Mouse (Mus musculus) myocyte (in vitro differentiated cells): Measurements from ENCODE around the gene Polr2b. TPM values are rescaled to one million over a fixed set of nuclear protein-coding genes. Genes with fewer than 3 reads are reported as not detected.

Source experiments
- H3K27me3 ChIP-seq: one replicate; pipeline ENCODE4 v1.6.1; 2011; ENCODE audit not compliant: control insufficient read depth, insufficient read depth, insufficient read length
- H3K36me3 ChIP-seq: one replicate; pipeline ENCODE4 v1.6.1; 2011; ENCODE audit not compliant: control insufficient read depth, insufficient read depth
- H3K4me2 ChIP-seq: one replicate; pipeline ENCODE4 v1.6.1; 2011; ENCODE audit warnings: low read depth, control low read depth
- H3K4me3 ChIP-seq: one replicate; pipeline ENCODE4 v1.5.1; 2011; ENCODE audit warnings: mild to moderate bottlenecking, control low read depth, moderate library complexity
- H3K79me2 ChIP-seq: one replicate; pipeline ENCODE4 v1.6.1; 2011; ENCODE audit not compliant: control insufficient read depth, insufficient read depth
- H3ac ChIP-seq: one replicate; pipeline ENCODE4 v1.6.1; 2011; ENCODE audit not compliant: control insufficient read depth, insufficient read length
- CEBPB ChIP-seq: IDR thresholded peaks from 2 replicates; pipeline ENCODE4 v1.6.1; 2011; ENCODE audit warnings: mild to moderate bottlenecking, moderate library complexity; ENCODE audit not compliant: poor library complexity, insufficient read depth, severe bottlenecking
- E2F4 ChIP-seq: IDR thresholded peaks from one replicate; pipeline ENCODE4 v1.6.1; 2011; ENCODE audit warnings: mild to moderate bottlenecking, control low read depth, moderate library complexity; ENCODE audit not compliant: insufficient read depth
- MAX ChIP-seq: IDR thresholded peaks from one replicate; pipeline ENCODE4 v1.6.1; 2011; ENCODE audit warnings: low read depth, mild to moderate bottlenecking, control low read depth
- MYOD1 ChIP-seq, 3 experiments: IDR thresholded peaks; one replicate each; pipeline ENCODE4 v1.6.1; 2011; ENCODE audit warnings: control low read depth in 2 of 3, low read depth in 2 of 3, mild to moderate bottlenecking in 2 of 3, moderate library complexity in 1 of 3; ENCODE audit not compliant: insufficient read length in 2 of 3, control insufficient read depth in 1 of 3
- MYOG ChIP-seq, 3 experiments: IDR thresholded peaks; one replicate each; pipeline ENCODE4 v1.6.1; 2011; ENCODE audit warnings: control low read depth in 2 of 3, low read depth in 2 of 3, mild to moderate bottlenecking in 2 of 3; ENCODE audit not compliant: insufficient read length in 2 of 3, control insufficient read depth in 1 of 3, insufficient read depth in 1 of 3
- POLR2A ChIP-seq: IDR thresholded peaks from one replicate; pipeline ENCODE4 v1.6.1; 2011; ENCODE audit warnings: low read depth, mild to moderate bottlenecking, control low read depth, moderate library complexity; ENCODE audit not compliant: insufficient read length
- POLR2AphosphoS2 ChIP-seq: IDR thresholded peaks from one replicate; pipeline ENCODE4 v1.6.1; 2011; ENCODE audit warnings: low read depth, control low read depth; ENCODE audit not compliant: insufficient read length
- REST ChIP-seq: IDR thresholded peaks from one replicate; pipeline ENCODE4 v1.6.1; 2011; ENCODE audit warnings: mild to moderate bottlenecking, control low read depth, moderate library complexity; ENCODE audit not compliant: insufficient read depth, insufficient read length
- SRF ChIP-seq: IDR thresholded peaks from one replicate; pipeline ENCODE4 v1.6.1; 2011; ENCODE audit warnings: low read depth; ENCODE audit not compliant: control insufficient read depth, insufficient read length
- TCF12 ChIP-seq: IDR thresholded peaks from one replicate; pipeline ENCODE4 v1.6.1; 2011; ENCODE audit warnings: mild to moderate bottlenecking, control low read depth; ENCODE audit not compliant: poor library complexity, insufficient read depth, severe bottlenecking
- TCF3 ChIP-seq: IDR thresholded peaks from one replicate; pipeline ENCODE4 v1.6.1; 2011; ENCODE audit warnings: low read depth, control low read depth; ENCODE audit not compliant: insufficient read length
- USF1 ChIP-seq: IDR thresholded peaks from one replicate; pipeline ENCODE4 v1.6.1; 2011; ENCODE audit warnings: low read depth, mild to moderate bottlenecking, control low read depth, moderate library complexity
- polyA plus RNA-seq: library from polyadenylated mRNA; unstranded; fragments of >200 nt; fragmentation: generic; extraction: Trizol; gene quantifications from one replicate; pipeline ENCODE4 v1.2.1, GENCODE M21; 2012; ENCODE audit warnings: missing spikeins

Gene Polr2b
- polyA plus RNA-seq, 1 experiment = 19.5 TPM

GRCm38 (mm10) chr5:77355307-77356265 is 45.6 kb downstream of the Polr2b start:
- TF ChIP-seq REST = no peak
- no peak for TF ChIP-seq TCF12
- TF ChIP-seq SRF = no peak
- TF ChIP-seq MYOG (IDR thresholded peaks at IDR 0.05; ENCODE audit: control insufficient read depth in 1 of 3, insufficient read depth in 1 of 3, insufficient read length in 2 of 3, low read depth in 2 of 3) = no peak
- TF ChIP-seq MAX = no peak
- TF ChIP-seq E2F4 = no peak
- no peak for TF ChIP-seq POLR2A
- no peak for TF ChIP-seq CEBPB
- TF ChIP-seq MYOD1 (IDR thresholded peaks at IDR 0.05; ENCODE audit: control insufficient read depth in 1 of 3, insufficient read length in 2 of 3, low read depth in 2 of 3) = no peak
- TF ChIP-seq TCF3 = no peak
- no peak for TF ChIP-seq USF1
- no peak for TF ChIP-seq POLR2AphosphoS2
- H3K36me3 ChIP-seq = no peaks in the 10 kb centered on the region
- H3K4me3 ChIP-seq = no peak overlapping the region
- no peaks in the 10 kb centered on the region for H3K79me2 ChIP-seq
- no peaks in the 10 kb centered on the region for H3K27me3 ChIP-seq
- H3K4me2 ChIP-seq = peak overlapping the region; percentile 63
- H3ac ChIP-seq = no peak overlapping the region

- TF ChIP-seq TCF12 (no peak), TCF3 (no peak), MYOD1 (IDR thresholded peaks at IDR 0.05; ENCODE audit: control insufficient read depth in 1 of 3, insufficient read length in 2 of 3, low read depth in 2 of 3) (peak in 2 of 3 experiments; percentile 52 to 64), POLR2A (no peak), POLR2AphosphoS2 (peak; percentile 6), E2F4 (no peak), REST (no peak), MAX (no peak), MYOG (IDR thresholded peaks at IDR 0.05; ENCODE audit: control insufficient read depth in 1 of 3, insufficient read depth in 1 of 3, insufficient read length in 2 of 3, low read depth in 2 of 3) (no peak), USF1 (no peak), SRF (no peak), CEBPB (peak; percentile 49; the same call in 1 of the 2 replicates)
- Histone ChIP-seq H3K4me2 (peak overlapping the region; percentile 89), H3K36me3 (no peaks in the 10 kb centered on the region), H3K79me2 (no peaks in the 10 kb centered on the region), H3K27me3 (no peaks in the 10 kb centered on the region), H3ac (no peak overlapping the region), H3K4me3 (peak overlapping the region; percentile 45)
Observed at GRCm38 (mm10) chr5:77357405-77358149, 47.6 kb downstream of the Polr2b start.

- peak overlapping the region; percentile 45 for H3K4me3 ChIP-seq
- TF ChIP-seq MYOG (IDR thresholded peaks at IDR 0.05; ENCODE audit: control insufficient read depth in 1 of 3, insufficient read depth in 1 of 3, insufficient read length in 2 of 3, low read depth in 2 of 3) (no peak), TCF12 (no peak), E2F4 (no peak), USF1 (no peak), MAX (no peak), TCF3 (no peak), POLR2A (no peak), REST (no peak), MYOD1 (IDR thresholded peaks at IDR 0.05; ENCODE audit: control insufficient read depth in 1 of 3, insufficient read length in 2 of 3, low read depth in 2 of 3) (no peak), SRF (no peak), POLR2AphosphoS2 (no peak), CEBPB (no peak)
- H3K27me3 ChIP-seq = no peaks in the 10 kb centered on the region
- peak overlapping the region; percentile 89 for H3K4me2 ChIP-seq
- no peak overlapping the region for H3ac ChIP-seq
- H3K79me2 ChIP-seq = no peaks in the 10 kb centered on the region
- no peaks in the 10 kb centered on the region for H3K36me3 ChIP-seq
Observed at GRCm38 (mm10) chr5:77358347-77358746, 48.4 kb downstream of the Polr2b start.

GRCm38 (mm10) chr5:77359971-77360370 is 50.0 kb downstream of the Polr2b start:
- no peaks in the 10 kb centered on the region for H3K27me3 ChIP-seq
- H3K36me3 ChIP-seq = no peaks in the 10 kb centered on the region
- TF ChIP-seq MYOG (IDR thresholded peaks at IDR 0.05; ENCODE audit: control insufficient read depth in 1 of 3, insufficient read depth in 1 of 3, insufficient read length in 2 of 3, low read depth in 2 of 3) (no peak), USF1 (no peak), MAX (no peak), POLR2A (no peak), E2F4 (no peak), MYOD1 (IDR thresholded peaks at IDR 0.05; ENCODE audit: control insufficient read depth in 1 of 3, insufficient read length in 2 of 3, low read depth in 2 of 3) (no peak), REST (no peak), POLR2AphosphoS2 (no peak), CEBPB (no peak), TCF3 (no peak), SRF (no peak), TCF12 (no peak)
- no peak overlapping the region for H3K4me2 ChIP-seq
- H3K79me2 ChIP-seq = no peaks in the 10 kb centered on the region
- no peak overlapping the region for H3K4me3 ChIP-seq
- no peak overlapping the region for H3ac ChIP-seq
